Mouse (Mus musculus): Measurements from ENCODE around the gene Spsb4. TPM values are rescaled to one million over a fixed set of nuclear protein-coding genes. Genes with fewer than 3 reads are reported as not detected.
A peak's percentile ranks its signal among the peaks of the same experiment; 100 is the strongest.

The Spsb4 gene
- polyA plus RNA-seq, 1 experiment from 2014 or later: 1.2 TPM

GRCm38 (mm10) chr9:96979417-96980030 is 39.1 kb downstream of the Spsb4 start:
- Histone ChIP-seq H3K4me3 (replicated peaks) (no peak overlapping the region), H3K9me3 (replicated peaks) (no peaks in the 10 kb centered on the region), H3K27ac (replicated peaks) (no peak overlapping the region), H3K27me3 (no peaks in the 10 kb centered on the region), H3K9ac (no peak overlapping the region), H3K4me2 (no peak overlapping the region), H3K4me1 (replicated peaks) (no peaks in the 10 kb centered on the region; the same call in 1 of the 2 replicates), H3K36me3 (replicated peaks) (no peaks in the 10 kb centered on the region)
- ATAC-seq (ENCODE audit: insufficient read depth): no peak
- 48% methylated on average over 13 of the region's 13 CpGs for WGBS (ENCODE audit: insufficient replicate concordance)

- Histone ChIP-seq H3K27me3 (no peaks in the 10 kb centered on the region), H3K4me2 (no peak overlapping the region), H3K36me3 (replicated peaks) (no peaks in the 10 kb centered on the region), H3K9ac (no peak overlapping the region), H3K4me3 (replicated peaks) (no peak overlapping the region), H3K4me1 (replicated peaks) (no peaks in the 10 kb centered on the region; the same call in 1 of the 2 replicates), H3K9me3 (replicated peaks) (no peaks in the 10 kb centered on the region), H3K27ac (replicated peaks) (no peak overlapping the region)
- ATAC-seq (ENCODE audit: insufficient read depth): no peak
- WGBS (ENCODE audit: insufficient replicate concordance): 63% methylated on average over 10 of the region's 10 CpGs
Observed at GRCm38 (mm10) chr9:96978147-96978782, 40.4 kb downstream of the Spsb4 start.

GRCm38 (mm10) chr9:96977287-96978145 is 41.1 kb downstream of the Spsb4 start:
- Histone ChIP-seq H3K9me3 (replicated peaks) (no peaks in the 10 kb centered on the region), H3K4me3 (replicated peaks) (no peak overlapping the region), H3K4me1 (replicated peaks) (no peaks in the 10 kb centered on the region; the same call in 1 of the 2 replicates), H3K4me2 (no peak overlapping the region), H3K9ac (no peak overlapping the region), H3K27me3 (no peaks in the 10 kb centered on the region), H3K27ac (replicated peaks) (no peak overlapping the region), H3K36me3 (replicated peaks) (no peaks in the 10 kb centered on the region)
- no peak for ATAC-seq (ENCODE audit: insufficient read depth)
- WGBS (ENCODE audit: insufficient replicate concordance): 63% methylated on average over 13 of the region's 13 CpGs

GRCm38 (mm10) chr9:96973091-96973490 is 45.6 kb downstream of the Spsb4 start:
- no peak overlapping the region for H3K9ac ChIP-seq
- no peaks in the 10 kb centered on the region for H3K4me1 ChIP-seq (replicated peaks)
- no peaks in the 10 kb centered on the region for H3K9me3 ChIP-seq (replicated peaks)
- ATAC-seq (ENCODE audit: insufficient read depth): no peak
- H3K4me2 ChIP-seq: no peak overlapping the region
- H3K27me3 ChIP-seq: no peaks in the 10 kb centered on the region
- WGBS (ENCODE audit: insufficient replicate concordance): 69% methylated on average over 9 of the region's 9 CpGs
- no peak overlapping the region for H3K4me3 ChIP-seq (replicated peaks)
- no peak overlapping the region for H3K27ac ChIP-seq (replicated peaks)
- H3K36me3 ChIP-seq (replicated peaks): no peaks in the 10 kb centered on the region

- Histone ChIP-seq H3K27ac (replicated peaks) (no peak overlapping the region), H3K4me2 (no peak overlapping the region), H3K4me1 (replicated peaks) (0 out of 2 replicates have a peak, but pooled peaks cover 3% of the 10 kb centered on the region), H3K4me3 (replicated peaks) (no peak overlapping the region), H3K9ac (no peak overlapping the region), H3K27me3 (no peaks in the 10 kb centered on the region), H3K9me3 (replicated peaks) (no peaks in the 10 kb centered on the region), H3K36me3 (replicated peaks) (no peaks in the 10 kb centered on the region)
- no peak for ATAC-seq (ENCODE audit: insufficient read depth)
- 59% methylated on average over 9 of the region's 9 CpGs for WGBS (ENCODE audit: insufficient replicate concordance)
Observed at GRCm38 (mm10) chr9:96971625-96972404, 46.8 kb downstream of the Spsb4 start.

GRCm38 (mm10) chr9:96967516-96967915 is 51.1 kb downstream of the Spsb4 start:
- no peaks in the 10 kb centered on the region for H3K36me3 ChIP-seq (replicated peaks)
- H3K9ac ChIP-seq: no peak overlapping the region
- no peaks in the 10 kb centered on the region for H3K9me3 ChIP-seq (replicated peaks)
- no peak overlapping the region for H3K4me3 ChIP-seq (replicated peaks)
- 45% methylated on average over 1 of the region's 1 CpGs for WGBS (ENCODE audit: insufficient replicate concordance)
- H3K4me1 ChIP-seq (replicated peaks): 0 out of 2 replicates have a peak, but pooled peaks cover 3% of the 10 kb centered on the region
- ATAC-seq (ENCODE audit: insufficient read depth): no peak
- no peak overlapping the region for H3K27ac ChIP-seq (replicated peaks)
- H3K27me3 ChIP-seq: peaks cover 4% of the 10 kb centered on the region; the same call in 1 of the 2 replicates
- no peak overlapping the region for H3K4me2 ChIP-seq

GRCm38 (mm10) chr9:96966465-96966864 is 52.2 kb downstream of the Spsb4 start:
- H3K4me1 ChIP-seq (replicated peaks): 0 out of 2 replicates have a peak, but pooled peaks cover 3% of the 10 kb centered on the region
- H3K27me3 ChIP-seq: peaks cover 10% of the 10 kb centered on the region; the same call in 1 of the 2 replicates
- H3K4me2 ChIP-seq: no peak overlapping the region
- no peaks in the 10 kb centered on the region for H3K9me3 ChIP-seq (replicated peaks)
- H3K9ac ChIP-seq: no peak overlapping the region
- H3K27ac ChIP-seq (replicated peaks): no peak overlapping the region
- ATAC-seq (ENCODE audit: insufficient read depth): peak; percentile 54; the same call in 1 of the 2 replicates
- 74% methylated on average over 7 of the region's 7 CpGs for WGBS (ENCODE audit: insufficient replicate concordance)
- no peaks in the 10 kb centered on the region for H3K36me3 ChIP-seq (replicated peaks)
- H3K4me3 ChIP-seq (replicated peaks): no peak overlapping the region

GRCm38 (mm10) chr9:96963443-96964215 is 55.0 kb downstream of the Spsb4 start:
- Histone ChIP-seq H3K4me2 (no peak overlapping the region), H3K9ac (no peak overlapping the region)

GRCm38 (mm10) chr9:96962714-96963113 is 55.9 kb downstream of the Spsb4 start:
- WGBS (ENCODE audit: insufficient replicate concordance): 66% methylated on average over 8 of the region's 8 CpGs
- Histone ChIP-seq H3K27ac (replicated peaks) (no peak overlapping the region), H3K9me3 (replicated peaks) (no peaks in the 10 kb centered on the region), H3K4me2 (no peak overlapping the region), H3K36me3 (replicated peaks) (no peaks in the 10 kb centered on the region), H3K4me3 (replicated peaks) (no peak overlapping the region), H3K27me3 (peaks cover 10% of the 10 kb centered on the region; the same call in 1 of the 2 replicates), H3K4me1 (replicated peaks) (0 out of 2 replicates have a peak, but pooled peaks cover 3% of the 10 kb centered on the region), H3K9ac (no peak overlapping the region)
- ATAC-seq (ENCODE audit: insufficient read depth): no peak

More at GRCm38 (mm10) chr9:96963443-96964215, 55.0 kb downstream of the Spsb4 start:
- no peak overlapping the region for H3K4me3 ChIP-seq (replicated peaks)
- no peak overlapping the region for H3K27ac ChIP-seq (replicated peaks)
- whole genome bisulfite sequencing (ENCODE audit: insufficient replicate concordance): 59% methylated on average over 13 of the region's 13 CpGs
- peaks cover 10% of the 10 kb centered on the region; the same call in 1 of the 2 replicates for H3K27me3 ChIP-seq
- H3K36me3 ChIP-seq (replicated peaks): no peaks in the 10 kb centered on the region
- 0 out of 2 replicates have a peak, but pooled peaks cover 3% of the 10 kb centered on the region for H3K4me1 ChIP-seq (replicated peaks)
- ATAC-seq (ENCODE audit: insufficient read depth): no peak
- H3K9me3 ChIP-seq (replicated peaks): no peaks in the 10 kb centered on the region

All from liver, embryonic 15.5 days (tissue).